29 mouse cellular contexts compared by ENCODE assay signal in genomic region chr12:56437975-56438374, GRCm38 (mm10).
"Had no signal": no experiment of that assay in that cellular context is flagged by ENCODE, and none has a peak within 500 bp of the region (broad histone marks: within the 10 kb centered on the region; RNA-seq: fewer than 3 reads in every experiment).

No protein-coding gene starts in this region.

- DNase-seq: layer of hippocampus, postnatal 36 days; left cerebral cortex, postnatal 4 days; liver; liver, embryonic 13.5 days; liver, postnatal 0 days; lung, adult 18-20 months; lung, adult 2 months; lung, postnatal 36 days; midbrain, embryonic 14.5 days had no signal

- H3K4me1 ChIP-seq: limb, embryonic 15.5 days; liver, embryonic 12.5 days; liver, embryonic 13.5 days; liver, embryonic 15.5 days; megakaryocyte, embryonic 14.5 days; midbrain, embryonic 15.5 days had no signal

- ATAC-seq: liver, embryonic 12.5 days; liver, postnatal 0 days; midbrain, embryonic 13.5 days; midbrain, embryonic 15.5 days; midbrain, embryonic 16.5 days had no signal

- H3K4me3 ChIP-seq: left cerebral cortex, adult 2 months; limb, embryonic 10.5 days; limb, embryonic 12.5 days; limb, embryonic 13.5 days; limb, embryonic 15.5 days; liver, embryonic 12.5 days; liver, embryonic 13.5 days; liver, embryonic 15.5 days; megakaryocyte, embryonic 14.5 days; midbrain, embryonic 10.5 days; midbrain, embryonic 12.5 days; midbrain, embryonic 13.5 days; midbrain, embryonic 15.5 days; myocyte; neural tube, embryonic 12.5 days; neural tube, embryonic 13.5 days had no signal

- H3K9me3 ChIP-seq: limb, embryonic 10.5 days; limb, embryonic 12.5 days; limb, embryonic 13.5 days; limb, embryonic 15.5 days; liver, embryonic 12.5 days; liver, embryonic 13.5 days; liver, embryonic 15.5 days; midbrain, embryonic 10.5 days; midbrain, embryonic 12.5 days; midbrain, embryonic 13.5 days; midbrain, embryonic 15.5 days; neural tube, embryonic 12.5 days; neural tube, embryonic 13.5 days had no signal

- H3K9ac ChIP-seq: limb, embryonic 12.5 days; limb, embryonic 13.5 days; limb, embryonic 15.5 days; liver, embryonic 12.5 days; liver, embryonic 13.5 days; liver, embryonic 14.5 days; liver, embryonic 15.5 days; liver, postnatal 0 days; midbrain, embryonic 12.5 days; midbrain, embryonic 13.5 days; midbrain, embryonic 15.5 days; neural tube, embryonic 12.5 days; neural tube, embryonic 13.5 days had no signal

- H3K4me2 ChIP-seq: limb, embryonic 12.5 days; limb, embryonic 13.5 days; limb, embryonic 15.5 days; liver, embryonic 11.5 days; liver, embryonic 12.5 days; liver, embryonic 13.5 days; liver, embryonic 15.5 days; midbrain, embryonic 11.5 days; midbrain, embryonic 12.5 days; midbrain, embryonic 13.5 days; midbrain, embryonic 15.5 days; neural tube, embryonic 12.5 days; neural tube, embryonic 13.5 days had no signal

- H3K36me3 ChIP-seq: limb, embryonic 10.5 days; limb, embryonic 12.5 days; limb, embryonic 13.5 days; limb, embryonic 15.5 days; liver, embryonic 12.5 days; liver, embryonic 13.5 days; liver, embryonic 15.5 days; midbrain, embryonic 10.5 days; midbrain, embryonic 12.5 days; midbrain, embryonic 13.5 days; midbrain, embryonic 15.5 days; neural tube, embryonic 12.5 days; neural tube, embryonic 13.5 days had no signal

- H3K27me3 ChIP-seq: limb, embryonic 15.5 days; liver, embryonic 12.5 days; liver, embryonic 13.5 days; liver, embryonic 15.5 days; megakaryocyte, embryonic 14.5 days had no signal

- H3K27ac ChIP-seq: left cerebral cortex, adult 2 months; limb, embryonic 10.5 days; limb, embryonic 12.5 days; limb, embryonic 13.5 days; limb, embryonic 15.5 days; liver, embryonic 12.5 days; liver, embryonic 13.5 days; liver, embryonic 14.5 days; liver, embryonic 15.5 days; macrophage; midbrain, embryonic 10.5 days; midbrain, embryonic 12.5 days; midbrain, embryonic 13.5 days; midbrain, embryonic 15.5 days; neural tube, embryonic 12.5 days; neural tube, embryonic 13.5 days had no signal
